Mouse (Mus musculus) hindbrain, embryonic 13.5 days (tissue): ENCODE measurements at regions not wholly inside any gene's neighbourhood (a gene's known extent, or its start where the extent isn't known, plus 50 kb on each side); places are given as distances from the start of the nearest gene placed in this dataset.
A peak's percentile ranks its signal among the peaks of the same experiment; 100 is the strongest.
"Not testable (repeated sequence)": the region's sequence is repeated elsewhere in the genome, so short reads cannot be mapped to it uniquely, and the experiment has no call there.

Experiments used
- ATAC-seq: fragments of 200-750 bp; cut with Nextera tagmentation; 2 replicates; pipeline ENCODE4 v1.8.0; 2017; ENCODE audit warnings: moderate TSS enrichment; ENCODE audit not compliant: low FRiP score
- H3K27ac ChIP-seq: fragments of 300-500 bp; sonication (generic); 2 replicates; pipeline ENCODE4 v1.5.1; 2015; ENCODE audit warnings: inconsistent platforms, mild to moderate bottlenecking, moderate library complexity
- H3K27me3 ChIP-seq: fragments of 300-500 bp; sonication (generic); 2 replicates; pipeline ENCODE4 v1.6.1; 2015; ENCODE audit warnings: mild to moderate bottlenecking, inconsistent platforms
- H3K36me3 ChIP-seq: fragments of 300-500 bp; sonication (generic); 2 replicates; pipeline ENCODE4 v1.6.1; 2015; ENCODE audit warnings: mild to moderate bottlenecking, inconsistent platforms
- H3K4me1 ChIP-seq: fragments of 300-500 bp; sonication (generic); replicated peaks from 2 replicates; pipeline ENCODE4 v1.6.1; 2015; ENCODE audit warnings: inconsistent platforms
- H3K4me2 ChIP-seq: fragments of 300-500 bp; sonication (generic); 2 replicates; pipeline ENCODE4 v1.6.1; 2015; ENCODE audit warnings: inconsistent platforms, mild to moderate bottlenecking, moderate library complexity
- H3K4me3 ChIP-seq: fragments of 300-500 bp; sonication (generic); 2 replicates; pipeline ENCODE4 v1.5.1; 2015; ENCODE audit warnings: mild to moderate bottlenecking, inconsistent platforms
- H3K9ac ChIP-seq: fragments of 300-500 bp; sonication (generic); 2 replicates; pipeline ENCODE4 v1.6.1; 2015; ENCODE audit warnings: mild to moderate bottlenecking, inconsistent platforms
- H3K9me3 ChIP-seq: fragments of 300-500 bp; sonication (generic); 2 replicates; pipeline ENCODE4 v1.6.1; 2016; ENCODE audit warnings: inconsistent platforms
- WGBS: fragments of 180-500 bp; shearing (Covaris S2); methylation state at CpG from one replicate; pipeline ENCODE4 v1.1.7; 2015; 5-methylcytosine and 5-hydroxymethylcytosine counted together

DNA sequence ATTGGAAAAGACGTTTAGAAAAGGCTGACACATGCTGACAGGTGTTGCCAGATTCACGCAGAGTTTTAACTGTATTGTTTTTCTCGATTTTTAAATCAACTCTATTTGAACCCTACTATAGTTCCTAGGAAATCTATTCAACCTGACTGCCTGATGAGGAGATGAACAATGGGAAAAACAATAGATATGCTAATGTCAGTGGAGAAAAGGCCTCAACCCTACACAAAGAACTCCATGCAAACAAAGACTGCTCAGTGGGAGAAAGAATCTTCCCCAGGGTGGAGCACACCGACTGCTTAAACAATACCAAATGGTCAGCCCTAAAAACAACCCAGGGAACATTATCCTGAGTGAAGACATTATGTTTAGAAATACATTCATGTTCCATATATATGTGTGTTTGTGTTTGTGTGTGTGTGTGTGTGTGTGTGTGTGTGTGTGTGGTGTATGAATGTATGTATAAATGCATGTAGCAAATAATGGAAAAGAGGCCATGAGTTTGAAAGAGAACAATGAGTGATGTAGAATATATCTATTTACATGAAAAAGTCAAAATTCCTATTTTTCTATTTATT lies 204.1 kb upstream of the Zfp804a start:
- ATAC-seq, result peak; percentile 66; the same call in 1 of the 2 replicates
- 5% methylated on average over 4 of the region's 4 CpGs for WGBS

DNA sequence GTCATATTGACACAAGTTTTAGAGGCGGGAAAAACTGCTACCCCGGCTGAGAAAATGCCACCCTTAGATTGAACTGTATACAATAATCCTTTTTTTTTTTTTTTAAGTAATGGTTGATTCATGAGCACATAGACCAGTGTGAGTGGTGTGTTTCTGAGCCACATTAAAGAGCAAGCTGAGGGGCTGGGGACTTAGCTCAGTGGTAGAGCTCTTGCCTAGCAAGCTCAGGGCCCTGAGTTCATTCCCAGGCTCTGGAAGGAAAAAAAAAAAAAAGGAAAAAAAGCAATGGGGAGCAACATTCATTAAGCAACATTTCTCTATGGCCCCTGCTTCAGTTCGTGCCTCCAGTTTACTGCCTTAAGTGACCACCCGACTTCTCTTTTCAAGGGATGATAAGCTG lies 203.1 kb upstream of the Zfp804a start:
- ATAC-seq, result no peak
- H3K27ac ChIP-seq, result no peak overlapping the region
- no peaks in the 10 kb centered on the region for H3K27me3 ChIP-seq
- no peaks in the 10 kb centered on the region for H3K9me3 ChIP-seq
- no peaks in the 10 kb centered on the region for H3K36me3 ChIP-seq
- no peaks in the 10 kb centered on the region for H3K4me1 ChIP-seq
- H3K4me3 ChIP-seq, result no peak overlapping the region
- 22% methylated on average over 4 of the region's 4 CpGs for WGBS
- H3K4me2 ChIP-seq, result no peak overlapping the region
- no peak overlapping the region for H3K9ac ChIP-seq

More for the DNA sequence above, 204.1 kb upstream of the Zfp804a start:
- Histone ChIP-seq H3K9me3 (no peaks in the 10 kb centered on the region), H3K36me3 (no peaks in the 10 kb centered on the region), H3K4me2 (no peak overlapping the region), H3K4me1 (no peaks in the 10 kb centered on the region), H3K27ac (no peak overlapping the region), H3K27me3 (no peaks in the 10 kb centered on the region), H3K9ac (no peak overlapping the region), H3K4me3 (no peak overlapping the region)

DNA sequence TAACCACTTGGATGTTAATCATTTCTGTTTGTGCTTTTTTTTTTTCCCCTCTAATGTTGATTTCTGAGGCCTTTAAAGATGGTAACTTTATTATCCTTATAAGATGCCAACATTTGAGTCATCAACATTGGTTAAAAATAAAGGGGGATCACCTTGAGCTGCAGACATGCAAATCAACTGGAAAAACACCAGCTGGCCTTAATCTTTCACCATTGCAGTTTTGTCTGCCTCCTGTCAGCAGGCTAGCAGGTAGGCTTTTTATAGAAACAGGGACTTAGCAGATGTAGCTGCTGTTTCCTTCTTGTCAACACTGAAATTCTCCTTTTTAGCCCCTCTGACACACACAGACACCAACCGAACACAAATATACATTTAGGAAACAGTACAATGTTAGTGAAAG lies 167.6 kb upstream of the Zfp804a start:
- no peak overlapping the region for H3K27ac ChIP-seq
- 83% methylated on average over 1 of the region's 1 CpGs for WGBS
- no peak overlapping the region for H3K9ac ChIP-seq
- H3K4me3 ChIP-seq, result no peak overlapping the region
- H3K36me3 ChIP-seq, result no peaks in the 10 kb centered on the region
- no peaks in the 10 kb centered on the region for H3K27me3 ChIP-seq
- H3K4me2 ChIP-seq, result no peak overlapping the region
- H3K9me3 ChIP-seq, result no peaks in the 10 kb centered on the region
- ATAC-seq, result no peak
- H3K4me1 ChIP-seq, result no peaks in the 10 kb centered on the region

DNA sequence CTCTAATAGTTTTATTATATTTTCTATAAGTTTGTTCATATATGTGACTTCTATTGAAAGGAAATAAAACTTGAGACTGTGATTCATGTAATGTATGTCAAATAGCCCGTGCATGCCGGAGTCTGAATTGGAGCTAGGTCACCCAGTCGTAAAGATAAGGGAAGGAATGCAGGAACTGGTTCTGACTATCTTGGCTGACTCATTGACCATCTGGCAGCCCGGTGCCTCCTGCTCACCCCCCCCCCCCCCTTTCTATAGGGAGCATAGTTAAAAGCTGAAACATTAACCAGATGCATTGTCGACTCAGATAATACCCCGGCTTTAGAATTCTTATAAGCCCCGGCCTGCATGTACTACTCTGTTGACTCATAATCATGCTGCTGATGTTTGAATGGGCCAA lies 160.5 kb upstream of the Zfp804a start:
- H3K4me1 ChIP-seq, H3K9ac ChIP-seq, H3K27ac ChIP-seq, H3K4me3 ChIP-seq, ATAC-seq, H3K4me2 ChIP-seq, H3K9me3 ChIP-seq, H3K27me3 ChIP-seq, H3K36me3 ChIP-seq: not testable (repeated sequence)
- WGBS, result 56% methylated on average over 7 of the region's 7 CpGs

DNA sequence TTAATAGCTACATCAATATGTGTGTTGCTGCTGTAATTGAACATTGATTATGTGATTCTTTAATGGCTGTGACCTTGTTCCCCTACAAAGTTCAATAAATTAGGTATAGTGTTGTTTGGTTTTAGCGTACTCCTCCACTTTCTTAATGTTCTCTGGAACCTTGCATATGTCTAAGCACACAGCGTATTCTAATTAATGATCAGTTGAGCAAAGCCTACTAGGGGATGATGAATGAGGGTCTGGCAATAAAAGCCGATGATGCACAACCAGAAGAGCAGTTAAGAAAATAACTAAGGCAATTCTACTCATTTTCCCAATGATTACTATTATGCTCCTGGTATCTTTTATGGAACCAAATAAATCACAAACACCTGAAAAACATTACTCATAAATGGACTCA lies 113.7 kb upstream of the Zfp804a start:
- ATAC-seq, result no peak
- Histone ChIP-seq H3K9ac (no peak overlapping the region), H3K4me3 (no peak overlapping the region), H3K9me3 (no peaks in the 10 kb centered on the region), H3K4me1 (no peaks in the 10 kb centered on the region), H3K4me2 (no peak overlapping the region), H3K36me3 (no peaks in the 10 kb centered on the region), H3K27ac (no peak overlapping the region), H3K27me3 (no peaks in the 10 kb centered on the region)
- 84% methylated on average over 3 of the region's 3 CpGs for WGBS
